Mouse (Mus musculus) right cerebral cortex, postnatal 14 days (tissue): ENCODE data around the gene Cpn1.

ENCODE experiments used
- DNase-seq: peaks from one replicate; pipeline ENCODE4 v3.0.0; 2022

Gene Cpn1

GRCm38 (mm10) chr19:43938355-43938754 lies 48.0 kb downstream of the Cpn1 start:
- DNase-seq, result no peak

- DNase-seq, result no peak
Measured at GRCm38 (mm10) chr19:43930926-43931325, 55.4 kb downstream of the Cpn1 start.

GRCm38 (mm10) chr19:43930366-43930765 lies 56.0 kb downstream of the Cpn1 start:
- DNase-seq, result no peak

- DNase-seq, result no peak
Measured at GRCm38 (mm10) chr19:43929869-43930268, 56.5 kb downstream of the Cpn1 start.

GRCm38 (mm10) chr19:43927967-43928366 lies 58.4 kb downstream of the Cpn1 start:
- DNase-seq, result no peak

GRCm38 (mm10) chr19:43927057-43927456 lies 59.3 kb downstream of the Cpn1 start:
- peak; percentile 12 for DNase-seq

GRCm38 (mm10) chr19:43926141-43926987 lies 60.0 kb downstream of the Cpn1 start:
- DNase-seq, result no peak

GRCm38 (mm10) chr19:43924361-43924760 lies 62.0 kb downstream of the Cpn1 start:
- DNase-seq, result no peak

- no peak for DNase-seq
Measured at GRCm38 (mm10) chr19:43922963-43923362, 63.4 kb downstream of the Cpn1 start.

GRCm38 (mm10) chr19:43921410-43921809 lies 64.9 kb downstream of the Cpn1 start:
- no peak for DNase-seq

- DNase-seq, result no peak
Measured at GRCm38 (mm10) chr19:43920453-43921300, 65.7 kb downstream of the Cpn1 start.

GRCm38 (mm10) chr19:43919841-43920240 lies 66.5 kb downstream of the Cpn1 start:
- no peak for DNase-seq

- no peak for DNase-seq
Measured at GRCm38 (mm10) chr19:43918834-43919233, 67.5 kb downstream of the Cpn1 start.

GRCm38 (mm10) chr19:43917763-43918162 lies 68.6 kb downstream of the Cpn1 start:
- DNase-seq, result no peak

GRCm38 (mm10) chr19:43917406-43917691 lies 69.0 kb downstream of the Cpn1 start:
- no peak for DNase-seq

- no peak for DNase-seq
Measured at GRCm38 (mm10) chr19:43916586-43917405, 69.6 kb downstream of the Cpn1 start.

- DNase-seq, result no peak
Measured at GRCm38 (mm10) chr19:43915431-43915830, 70.9 kb downstream of the Cpn1 start.

GRCm38 (mm10) chr19:43914986-43915385 lies 71.4 kb downstream of the Cpn1 start:
- no peak for DNase-seq

GRCm38 (mm10) chr19:43912775-43913486 lies 73.4 kb downstream of the Cpn1 start:
- DNase-seq, result no peak

GRCm38 (mm10) chr19:43906492-43906891 lies 79.9 kb downstream of the Cpn1 start:
- DNase-seq, result no peak
